Comparison of ENCODE assay signal across 15 mouse cellular contexts in the genomic region with DNA sequence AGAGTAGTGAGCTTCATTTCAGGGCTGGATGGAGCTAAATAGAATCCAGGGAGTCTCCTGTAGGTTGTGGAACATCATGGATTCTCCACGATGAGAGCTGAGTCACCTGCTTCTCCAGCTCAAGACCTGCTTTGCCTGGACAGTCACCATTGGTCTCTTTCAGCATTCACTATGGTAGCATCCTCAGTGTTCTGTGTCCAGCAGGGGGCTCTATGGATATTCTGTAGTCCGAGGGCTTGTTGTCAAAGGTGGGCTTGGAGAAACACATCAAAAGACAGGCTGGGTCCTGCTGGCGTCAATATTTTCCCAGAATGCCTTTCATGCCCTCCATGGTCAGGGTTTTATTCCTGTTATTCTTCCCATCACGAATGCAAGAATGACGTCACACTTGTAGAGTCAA.
DNase-seq lines count a peak whose midpoint lies in the region; ATAC-seq and TF ChIP-seq lines count a peak whose summit lies in the region.
"Had no signal": no experiment of that assay in that cellular context is flagged by ENCODE, and none has a peak within 500 bp of the region (broad histone marks: within the 10 kb centered on the region; RNA-seq: fewer than 3 reads in every experiment).

No protein-coding gene starts in this region.

- H3K4me2 ChIP-seq in heart, embryonic 12.5 days, result no peak overlapping the region
- H3K4me2 ChIP-seq in stomach, postnatal 0 days (replicated peaks; ENCODE audit: low read depth), result no peak overlapping the region
- H3K4me2 ChIP-seq: embryonic facial prominence, embryonic 13.5 days; limb, embryonic 15.5 days; midbrain, embryonic 15.5 days; neural tube, embryonic 12.5 days had no signal

- H3K4me3 ChIP-seq in heart, adult 2 months, result no peak overlapping the region
- no peak overlapping the region for H3K4me3 ChIP-seq in heart, embryonic 12.5 days
- H3K4me3 ChIP-seq in left cerebral cortex, adult 2 months, result no peak overlapping the region
- H3K4me3 ChIP-seq in stomach, postnatal 0 days (ENCODE audit: low read depth, low read length), result no peak overlapping the region
- H3K4me3 ChIP-seq: embryonic facial prominence, embryonic 13.5 days; limb, embryonic 15.5 days; midbrain, embryonic 15.5 days; neural tube, embryonic 12.5 days had no signal

- no peak for TF ChIP-seq EP300 in heart, adult 2 months (IDR thresholded peaks at IDR 0.05; ENCODE audit: insufficient read depth, low read depth, low read length)
- no peak for TF ChIP-seq EP300 in stomach, postnatal 0 days (optimal IDR thresholded peaks at IDR 0.05)

- no peaks in the 10 kb centered on the region for H3K27me3 ChIP-seq in heart, adult 2 months (ENCODE audit: control insufficient read depth, insufficient read depth, low read length)
- no peaks in the 10 kb centered on the region for H3K27me3 ChIP-seq in heart, embryonic 12.5 days (replicated peaks)
- no peaks in the 10 kb centered on the region for H3K27me3 ChIP-seq in stomach, postnatal 0 days (ENCODE audit: control insufficient read depth, insufficient read depth, low read length)
- H3K27me3 ChIP-seq: embryonic facial prominence, embryonic 13.5 days; midbrain, embryonic 15.5 days; neural tube, embryonic 12.5 days had no signal

- TF ChIP-seq CTCF in heart, adult 2 months (IDR thresholded peaks at IDR 0.05), result peak; percentile 41
- TF ChIP-seq CTCF in left cerebral cortex, adult 2 months (IDR thresholded peaks at IDR 0.05), result peak; percentile 19
- peak; percentile 55 for TF ChIP-seq CTCF in stomach, postnatal 0 days (IDR thresholded peaks at IDR 0.05; ENCODE audit: low read depth)

- no peak for ATAC-seq in heart, embryonic 12.5 days (ENCODE audit: insufficient number of reproducible peaks, low FRiP score)
- ATAC-seq in stomach, postnatal 0 days (ENCODE audit: low FRiP score, low TSS enrichment), result no peak
- ATAC-seq: midbrain, embryonic 15.5 days had no signal

- WGBS in heart, adult 2 months, result 60% methylated on average over 5 of the region's 5 CpGs
- WGBS in heart, embryonic 12.5 days, result 53% methylated on average over 5 of the region's 5 CpGs
- WGBS in stomach, postnatal 0 days, result 41% methylated on average over 5 of the region's 5 CpGs

- H3K79me2 ChIP-seq in heart, adult 2 months (replicated peaks; ENCODE audit: control insufficient read depth, insufficient read depth, low read length), result no peaks in the 10 kb centered on the region

- no peak for DNase-seq in heart, adult 2 months
- DNase-seq in left cerebral cortex, adult 2 months (ENCODE audit: extremely low spot score in 1 of 2, low spot score in 2 of 2), result no peak
- DNase-seq in left cerebral cortex, postnatal 4 days, result no peak
- peak; percentile 59 for DNase-seq in retina, postnatal 1 day
- no peak for DNase-seq in retina, embryonic 14.5 days (ENCODE audit: low spot score)
- DNase-seq in stomach, postnatal 0 days (ENCODE audit: low spot score), result no peak
- no peak for DNase-seq in right cerebral cortex, adult 2 months (ENCODE audit: low spot score in 2 of 2)
- DNase-seq: cerebellum, adult 18-20 months; kidney, adult 9 months had no signal

- no peaks in the 10 kb centered on the region; the same call in 1 of the 2 replicates for H3K4me1 ChIP-seq in heart, adult 2 months (ENCODE audit: control insufficient read depth, insufficient read depth, low read length)
- H3K4me1 ChIP-seq in heart, embryonic 12.5 days (replicated peaks), result peaks cover 21% of the 10 kb centered on the region
- H3K4me1 ChIP-seq in stomach, postnatal 0 days (replicated peaks; ENCODE audit: control insufficient read depth, insufficient read depth), result no peaks in the 10 kb centered on the region
- H3K4me1 ChIP-seq: midbrain, embryonic 15.5 days; neural tube, embryonic 12.5 days had no signal

- no peaks in the 10 kb centered on the region for H3K9me3 ChIP-seq in heart, embryonic 12.5 days (replicated peaks)
- H3K9me3 ChIP-seq in stomach, postnatal 0 days (ENCODE audit: control insufficient read depth, low read length), result no peaks in the 10 kb centered on the region
- H3K9me3 ChIP-seq: embryonic facial prominence, embryonic 13.5 days; limb, embryonic 15.5 days; midbrain, embryonic 15.5 days; neural tube, embryonic 12.5 days had no signal

- H3K36me3 ChIP-seq in heart, adult 2 months (ENCODE audit: control insufficient read depth, insufficient read depth, low read length), result no peaks in the 10 kb centered on the region
- H3K36me3 ChIP-seq in heart, embryonic 12.5 days, result no peaks in the 10 kb centered on the region
- no peaks in the 10 kb centered on the region for H3K36me3 ChIP-seq in stomach, postnatal 0 days (ENCODE audit: control insufficient read depth, insufficient read depth, low read length)
- H3K36me3 ChIP-seq: embryonic facial prominence, embryonic 13.5 days; limb, embryonic 15.5 days; midbrain, embryonic 15.5 days; neural tube, embryonic 12.5 days had no signal

- intact Hi-C loops in heart, adult 2 months (cut with DNase I), result no loop called here
- intact Hi-C loops in left cerebral cortex, adult 2 months (cut with DNase I), result no loop called here
- intact Hi-C loops in left cerebral cortex, postnatal 4 days (cut with DNase I), result no loop called here

- H3K27ac ChIP-seq in heart, adult 2 months, result no peak overlapping the region; the same call in 1 of the 2 replicates
- H3K27ac ChIP-seq in heart, embryonic 12.5 days (ENCODE audit: poor library complexity, severe bottlenecking), result no peak overlapping the region
- H3K27ac ChIP-seq in left cerebral cortex, adult 2 months, result no peak overlapping the region
- no peak overlapping the region for H3K27ac ChIP-seq in stomach, postnatal 0 days (replicated peaks)
- H3K27ac ChIP-seq: embryonic facial prominence, embryonic 13.5 days; macrophage; midbrain, embryonic 15.5 days; neural tube, embryonic 12.5 days had no signal

- TF ChIP-seq POLR2A in heart, adult 2 months (IDR thresholded peaks at IDR 0.05; ENCODE audit: insufficient read depth, low read depth, low read length), result no peak

- H3K9ac ChIP-seq in heart, adult 2 months (ENCODE audit: low read depth, low read length), result no peak overlapping the region
- no peak overlapping the region for H3K9ac ChIP-seq in heart, embryonic 12.5 days
- no peak overlapping the region for H3K9ac ChIP-seq in stomach, postnatal 0 days (ENCODE audit: low read length)
- H3K9ac ChIP-seq: embryonic facial prominence, embryonic 13.5 days; limb, embryonic 15.5 days; midbrain, embryonic 15.5 days; neural tube, embryonic 12.5 days had no signal
